Mouse (Mus musculus): Measurements from ENCODE around the gene C5ar1. TPM values are rescaled to one million over a fixed set of nuclear protein-coding genes. Genes with fewer than 3 reads are reported as not detected.

C5ar1 gene
- polyA plus RNA-seq, 1 experiment from 2014 or later: 1.1 TPM

DNA sequence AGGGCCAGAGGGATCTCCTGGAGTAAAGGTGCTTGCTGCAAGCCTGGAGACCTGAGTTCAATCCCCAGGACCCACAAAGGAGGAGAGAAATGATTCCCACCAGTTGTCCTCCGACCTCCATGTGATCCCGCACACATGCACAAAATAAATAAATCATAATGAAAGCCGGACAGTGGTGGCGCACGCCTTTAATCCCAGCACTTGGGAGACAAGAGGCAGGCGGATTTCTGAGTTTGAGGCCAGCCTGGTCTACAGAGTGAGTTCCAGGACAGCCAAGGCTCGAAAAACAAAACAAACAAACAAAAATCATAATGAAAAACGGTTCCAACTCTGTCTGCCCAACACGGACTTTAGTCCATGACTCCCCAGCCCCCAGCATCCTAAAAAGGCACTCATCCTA is 25.6 kb upstream of the C5ar1 start:
- no peak overlapping the region for H3K4me2 ChIP-seq (ENCODE audit: low read depth, low read length, severe bottlenecking)
- 80% methylated on average over 9 of the region's 9 CpGs for WGBS
- no peak overlapping the region for H3K27ac ChIP-seq (ENCODE audit: low read depth, low read length)

GRCm38 (mm10) chr7:16284001-16284400 is 24.7 kb upstream of the C5ar1 start:
- H3K9me3 ChIP-seq (ENCODE audit: control insufficient read depth, low read length): no peaks in the 10 kb centered on the region
- no peak for ATAC-seq (replicated peaks; ENCODE audit: low FRiP score)
- peaks cover 5% of the 10 kb centered on the region; the same call in 1 of the 2 replicates for H3K4me1 ChIP-seq (replicated peaks; ENCODE audit: control insufficient read depth, insufficient read depth, low read length)
- DNase-seq (ENCODE audit: low spot score): no peak
- no peaks in the 10 kb centered on the region for H3K27me3 ChIP-seq (ENCODE audit: control insufficient read depth, insufficient read depth, low read length)
- no peak overlapping the region for H3K4me2 ChIP-seq (ENCODE audit: low read depth, low read length, severe bottlenecking)
- no peak overlapping the region for H3K27ac ChIP-seq (ENCODE audit: low read depth, low read length)
- 91% methylated on average over 8 of the region's 8 CpGs for WGBS
- peaks cover 5% of the 10 kb centered on the region; the same call in 1 of the 2 replicates for H3K36me3 ChIP-seq (ENCODE audit: control insufficient read depth, insufficient read depth, low read length)
- H3K4me3 ChIP-seq (ENCODE audit: low read depth, low read length): no peak overlapping the region
- no peak overlapping the region for H3K9ac ChIP-seq (ENCODE audit: low read length)

More for the DNA sequence above, 25.6 kb upstream of the C5ar1 start:
- DNase-seq (ENCODE audit: low spot score) (no peak), ATAC-seq (replicated peaks; ENCODE audit: low FRiP score) (no peak)
- peaks cover 5% of the 10 kb centered on the region; the same call in 1 of the 2 replicates for H3K36me3 ChIP-seq (ENCODE audit: control insufficient read depth, insufficient read depth, low read length)
- H3K9me3 ChIP-seq (ENCODE audit: control insufficient read depth, low read length): no peaks in the 10 kb centered on the region
- H3K4me1 ChIP-seq (replicated peaks; ENCODE audit: control insufficient read depth, insufficient read depth, low read length): peaks cover 5% of the 10 kb centered on the region; the same call in 1 of the 2 replicates
- no peaks in the 10 kb centered on the region for H3K27me3 ChIP-seq (ENCODE audit: control insufficient read depth, insufficient read depth, low read length)
- H3K4me3 ChIP-seq (ENCODE audit: low read depth, low read length): 0 out of 2 replicates have a peak overlapping the region, but pooled peaks have one; percentile 68
- no peak overlapping the region for H3K9ac ChIP-seq (ENCODE audit: low read length)

- no peak overlapping the region for H3K9ac ChIP-seq (ENCODE audit: low read length)
- H3K36me3 ChIP-seq (ENCODE audit: control insufficient read depth, insufficient read depth, low read length): peaks cover 5% of the 10 kb centered on the region; the same call in 1 of the 2 replicates
- H3K27ac ChIP-seq (ENCODE audit: low read depth, low read length): no peak overlapping the region
- DNase-seq (ENCODE audit: low spot score): no peak
- WGBS: 95% methylated on average over 13 of the region's 13 CpGs
- no peaks in the 10 kb centered on the region for H3K9me3 ChIP-seq (ENCODE audit: control insufficient read depth, low read length)
- H3K4me2 ChIP-seq (ENCODE audit: low read depth, low read length, severe bottlenecking): no peak overlapping the region
- no peak overlapping the region for H3K4me3 ChIP-seq (ENCODE audit: low read depth, low read length)
- H3K27me3 ChIP-seq (ENCODE audit: control insufficient read depth, insufficient read depth, low read length): no peaks in the 10 kb centered on the region
- ATAC-seq (replicated peaks; ENCODE audit: low FRiP score): no peak
- peaks cover 5% of the 10 kb centered on the region; the same call in 1 of the 2 replicates for H3K4me1 ChIP-seq (replicated peaks; ENCODE audit: control insufficient read depth, insufficient read depth, low read length)
Observed at GRCm38 (mm10) chr7:16282334-16282733, 23.0 kb upstream of the C5ar1 start.

GRCm38 (mm10) chr7:16280721-16281120 is 21.4 kb upstream of the C5ar1 start:
- DNase-seq (ENCODE audit: low spot score): no peak
- Histone ChIP-seq H3K9ac (ENCODE audit: low read length) (no peak overlapping the region), H3K36me3 (ENCODE audit: control insufficient read depth, insufficient read depth, low read length) (peaks cover 5% of the 10 kb centered on the region; the same call in 1 of the 2 replicates), H3K27me3 (ENCODE audit: control insufficient read depth, insufficient read depth, low read length) (no peaks in the 10 kb centered on the region), H3K4me2 (ENCODE audit: low read depth, low read length, severe bottlenecking) (no peak overlapping the region), H3K27ac (ENCODE audit: low read depth, low read length) (no peak overlapping the region), H3K9me3 (ENCODE audit: control insufficient read depth, low read length) (no peaks in the 10 kb centered on the region), H3K4me3 (ENCODE audit: low read depth, low read length) (no peak overlapping the region), H3K4me1 (replicated peaks; ENCODE audit: control insufficient read depth, insufficient read depth, low read length) (peaks cover 5% of the 10 kb centered on the region; the same call in 1 of the 2 replicates)
- no peak for ATAC-seq (replicated peaks; ENCODE audit: low FRiP score)
- WGBS: 96% methylated on average over 11 of the region's 11 CpGs

- ATAC-seq (replicated peaks; ENCODE audit: low FRiP score) (no peak), DNase-seq (ENCODE audit: low spot score) (no peak)
- no peak overlapping the region for H3K4me2 ChIP-seq (ENCODE audit: low read depth, low read length, severe bottlenecking)
- WGBS: 85% methylated on average over 10 of the region's 10 CpGs
- no peaks in the 10 kb centered on the region for H3K9me3 ChIP-seq (ENCODE audit: control insufficient read depth, low read length)
- no peak overlapping the region for H3K27ac ChIP-seq (ENCODE audit: low read depth, low read length)
- H3K4me3 ChIP-seq (ENCODE audit: low read depth, low read length): no peak overlapping the region
- H3K36me3 ChIP-seq (ENCODE audit: control insufficient read depth, insufficient read depth, low read length): no peaks in the 10 kb centered on the region; the same call in 1 of the 2 replicates
- peaks cover 10% of the 10 kb centered on the region for H3K4me1 ChIP-seq (replicated peaks; ENCODE audit: control insufficient read depth, insufficient read depth, low read length)
- no peak overlapping the region for H3K9ac ChIP-seq (ENCODE audit: low read length)
- H3K27me3 ChIP-seq (ENCODE audit: control insufficient read depth, insufficient read depth, low read length): no peaks in the 10 kb centered on the region
Observed at GRCm38 (mm10) chr7:16274922-16275890, 15.9 kb upstream of the C5ar1 start.

DNA sequence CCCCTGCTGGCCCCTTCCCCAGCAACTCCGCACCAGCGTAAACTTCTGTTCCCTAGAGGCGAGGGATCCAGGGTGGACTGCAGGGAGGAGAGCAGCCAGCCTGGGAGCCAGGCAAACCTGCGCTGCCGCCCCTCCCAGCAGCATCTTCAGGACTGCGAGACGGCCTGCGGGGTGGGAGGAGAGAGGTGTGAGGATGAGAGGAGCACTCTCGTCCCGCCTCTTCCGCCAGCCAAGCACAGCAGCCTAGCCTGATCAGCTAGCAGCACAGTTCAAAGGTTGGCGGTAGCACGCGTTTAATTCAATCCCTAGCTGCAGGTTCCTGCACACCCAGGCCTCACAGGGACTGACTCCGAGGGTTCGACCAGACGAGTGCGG is 14.4 kb upstream of the C5ar1 start:
- ATAC-seq (replicated peaks; ENCODE audit: low FRiP score) (peak; percentile 76), DNase-seq (ENCODE audit: low spot score) (peak; percentile 87)
- peak overlapping the region; percentile 78 for H3K4me3 ChIP-seq (ENCODE audit: low read depth, low read length)
- H3K9me3 ChIP-seq (ENCODE audit: control insufficient read depth, low read length): no peaks in the 10 kb centered on the region
- WGBS: 0% methylated on average over 18 of the region's 18 CpGs
- H3K27ac ChIP-seq (ENCODE audit: low read depth, low read length): peak overlapping the region; percentile 63
- no peaks in the 10 kb centered on the region for H3K27me3 ChIP-seq (ENCODE audit: control insufficient read depth, insufficient read depth, low read length)
- H3K36me3 ChIP-seq (ENCODE audit: control insufficient read depth, insufficient read depth, low read length): no peaks in the 10 kb centered on the region; the same call in 1 of the 2 replicates
- peaks cover 10% of the 10 kb centered on the region for H3K4me1 ChIP-seq (replicated peaks; ENCODE audit: control insufficient read depth, insufficient read depth, low read length)
- H3K9ac ChIP-seq (ENCODE audit: low read length): peak overlapping the region; percentile 55
- peak overlapping the region; percentile 98 for H3K4me2 ChIP-seq (ENCODE audit: low read depth, low read length, severe bottlenecking)

GRCm38 (mm10) chr7:16273081-16273765 is 13.9 kb upstream of the C5ar1 start, which contains the start of gene Inafm1:
Gene Inafm1, minus strand, starts transcription at chr7:16273617.
- Histone ChIP-seq H3K4me1 (replicated peaks; ENCODE audit: control insufficient read depth, insufficient read depth, low read length) (peaks cover 10% of the 10 kb centered on the region), H3K4me2 (ENCODE audit: low read depth, low read length, severe bottlenecking) (peak within 1 kb of the TSS; percentile 98), H3K27me3 (ENCODE audit: control insufficient read depth, insufficient read depth, low read length) (no peaks in the 10 kb centered on the region), H3K36me3 (ENCODE audit: control insufficient read depth, insufficient read depth, low read length) (no peaks in the 10 kb centered on the region; the same call in 1 of the 2 replicates), H3K9ac (ENCODE audit: low read length) (peak within 1 kb of the TSS; percentile 72), H3K4me3 (ENCODE audit: low read depth, low read length) (peak within 1 kb of the TSS; percentile 78), H3K9me3 (ENCODE audit: control insufficient read depth, low read length) (no peaks in the 10 kb centered on the region), H3K27ac (ENCODE audit: low read depth, low read length) (peak within 1 kb of the TSS; percentile 77)
- ATAC-seq (replicated peaks; ENCODE audit: low FRiP score) (peak; percentile 83), DNase-seq (ENCODE audit: low spot score) (peak; percentile 96)
- under 1% methylated on average over 45 of the region's 49 CpGs for WGBS

DNA sequence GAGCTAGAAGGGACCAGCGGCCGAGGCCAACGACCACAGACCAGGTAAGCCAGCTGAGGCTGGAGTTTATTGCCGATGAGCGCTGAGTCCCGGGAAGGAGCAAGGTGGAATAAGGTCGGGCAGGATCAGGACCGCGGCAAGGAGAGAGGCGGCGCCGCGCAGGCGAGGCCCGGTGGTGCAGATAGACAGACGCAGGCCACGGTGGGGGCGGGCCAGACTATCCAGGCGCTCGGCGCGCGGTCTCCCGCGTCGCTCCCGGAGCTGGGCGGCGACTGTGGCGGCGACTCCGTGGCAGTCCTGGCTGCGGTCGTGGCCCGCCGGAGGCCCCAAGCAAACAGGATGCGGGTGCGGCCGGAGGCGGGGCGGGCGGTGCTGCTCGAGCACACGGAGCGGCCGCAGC is 13.3 kb upstream of the C5ar1 start:
- no peaks in the 10 kb centered on the region for H3K27me3 ChIP-seq (ENCODE audit: control insufficient read depth, insufficient read depth, low read length)
- H3K4me2 ChIP-seq (ENCODE audit: low read depth, low read length, severe bottlenecking): peak overlapping the region; percentile 98
- peak overlapping the region; percentile 78 for H3K4me3 ChIP-seq (ENCODE audit: low read depth, low read length)
- DNase-seq (ENCODE audit: low spot score): peak; percentile 86
- no peaks in the 10 kb centered on the region; the same call in 1 of the 2 replicates for H3K36me3 ChIP-seq (ENCODE audit: control insufficient read depth, insufficient read depth, low read length)
- ATAC-seq (replicated peaks; ENCODE audit: low FRiP score): peak; percentile 73
- peak overlapping the region; percentile 77 for H3K27ac ChIP-seq (ENCODE audit: low read depth, low read length)
- no peaks in the 10 kb centered on the region for H3K9me3 ChIP-seq (ENCODE audit: control insufficient read depth, low read length)
- H3K9ac ChIP-seq (ENCODE audit: low read length): peak overlapping the region; percentile 72
- H3K4me1 ChIP-seq (replicated peaks; ENCODE audit: control insufficient read depth, insufficient read depth, low read length): peaks cover 10% of the 10 kb centered on the region
- under 1% methylated on average over 45 of the region's 46 CpGs for WGBS
